Mouse (Mus musculus): ENCODE data around the gene Cacna2d3. TPM values are rescaled to one million over a fixed set of nuclear protein-coding genes. Genes with fewer than 3 reads are reported as not detected.

The Cacna2d3 gene
- total and polyA plus RNA-seq, 3 experiments = 0.11 TPM; not detected in 2

GRCm38 (mm10) chr14:28907659-28908058, 814.0 kb downstream of the Cacna2d3 start:
- H3K27me3 ChIP-seq (ENCODE audit: insufficient read depth, low read length) = no peaks in the 10 kb centered on the region
- peaks cover 20% of the 10 kb centered on the region for H3K9me3 ChIP-seq (replicated peaks)
- H3K36me3 ChIP-seq (replicated peaks) = no peaks in the 10 kb centered on the region
- no peaks in the 10 kb centered on the region for H3K4me1 ChIP-seq (ENCODE audit: insufficient read depth, low read depth, low read length)
- TF ChIP-seq GATA2 (IDR thresholded peaks at IDR 0.05; ENCODE audit: borderline replicate concordance, low read depth, low read length) = no peak
- no peak for TF ChIP-seq POLR2AphosphoS5 (IDR thresholded peaks at IDR 0.05; ENCODE audit: insufficient replicate concordance, low read depth, low read length)
- no peak for TF ChIP-seq GATA1 (IDR thresholded peaks at IDR 0.05; ENCODE audit: borderline replicate concordance, low read length)
- TF ChIP-seq TAL1 (conservative IDR thresholded peaks at IDR 0.05; ENCODE audit: low read depth, low read length) = no peak
- TF ChIP-seq CTCF (IDR thresholded peaks at IDR 0.05; ENCODE audit: low read depth, low read length) = no peak
- ATAC-seq (ENCODE audit: extremely low read depth, insufficient number of reproducible peaks, low FRiP score, poor library complexity, severe bottlenecking) (no peak), DNase-seq (ENCODE audit: low spot score) (no peak)
- H3K4me3 ChIP-seq (ENCODE audit: low read depth, low read length) = no peak overlapping the region

GRCm38 (mm10) chr14:28892530-28892929, 829.1 kb downstream of the Cacna2d3 start:
- Histone ChIP-seq H3K4me3 (ENCODE audit: low read depth, low read length) (no peak overlapping the region), H3K4me1 (ENCODE audit: insufficient read depth, low read depth, low read length) (no peaks in the 10 kb centered on the region), H3K36me3 (replicated peaks) (no peaks in the 10 kb centered on the region), H3K9me3 (replicated peaks) (peaks cover 9% of the 10 kb centered on the region), H3K27me3 (ENCODE audit: insufficient read depth, low read length) (no peaks in the 10 kb centered on the region)
- TF ChIP-seq GATA1 (IDR thresholded peaks at IDR 0.05; ENCODE audit: borderline replicate concordance, low read length) (no peak), TAL1 (conservative IDR thresholded peaks at IDR 0.05; ENCODE audit: low read depth, low read length) (no peak), CTCF (IDR thresholded peaks at IDR 0.05; ENCODE audit: low read depth, low read length) (no peak), POLR2AphosphoS5 (IDR thresholded peaks at IDR 0.05; ENCODE audit: insufficient replicate concordance, low read depth, low read length) (no peak), GATA2 (IDR thresholded peaks at IDR 0.05; ENCODE audit: borderline replicate concordance, low read depth, low read length) (no peak)
- DNase-seq (ENCODE audit: low spot score) (no peak), ATAC-seq (ENCODE audit: extremely low read depth, insufficient number of reproducible peaks, low FRiP score, poor library complexity, severe bottlenecking) (no peak)

GRCm38 (mm10) chr14:28887373-28887772, 834.3 kb downstream of the Cacna2d3 start:
- Histone ChIP-seq H3K27me3 (ENCODE audit: insufficient read depth, low read length) (no peaks in the 10 kb centered on the region), H3K36me3 (replicated peaks) (no peaks in the 10 kb centered on the region), H3K4me1 (ENCODE audit: insufficient read depth, low read depth, low read length) (no peaks in the 10 kb centered on the region), H3K9me3 (replicated peaks) (no peaks in the 10 kb centered on the region), H3K4me3 (ENCODE audit: low read depth, low read length) (no peak overlapping the region)
- no peak for ATAC-seq (ENCODE audit: extremely low read depth, insufficient number of reproducible peaks, low FRiP score, poor library complexity, severe bottlenecking)
- DNase-seq (ENCODE audit: low spot score) = no peak
- no peak for TF ChIP-seq GATA1 (IDR thresholded peaks at IDR 0.05; ENCODE audit: borderline replicate concordance, low read length)
- TF ChIP-seq CTCF (IDR thresholded peaks at IDR 0.05; ENCODE audit: low read depth, low read length) = no peak
- no peak for TF ChIP-seq GATA2 (IDR thresholded peaks at IDR 0.05; ENCODE audit: borderline replicate concordance, low read depth, low read length)
- TF ChIP-seq POLR2AphosphoS5 (IDR thresholded peaks at IDR 0.05; ENCODE audit: insufficient replicate concordance, low read depth, low read length) = no peak
- TF ChIP-seq TAL1 (conservative IDR thresholded peaks at IDR 0.05; ENCODE audit: low read depth, low read length) = no peak

DNA sequence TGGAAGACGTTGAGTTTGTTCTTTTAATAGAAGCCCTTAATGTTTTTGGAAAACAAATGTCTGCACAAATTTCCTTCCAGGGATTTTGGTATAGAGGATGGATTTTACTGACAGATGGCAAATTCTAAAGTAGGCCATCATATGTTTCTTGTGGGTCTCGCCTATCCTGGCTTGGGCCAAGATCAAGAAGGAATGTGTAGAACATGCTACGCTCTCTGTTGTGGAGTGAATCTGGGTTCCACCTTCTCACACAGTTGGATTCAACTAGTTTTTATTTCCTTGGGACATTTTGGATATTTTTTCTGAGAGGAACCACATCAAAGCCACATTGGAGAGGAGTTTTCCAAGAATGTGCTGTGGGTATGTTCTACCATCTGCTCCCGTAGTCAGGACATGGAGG, 835.0 kb downstream of the Cacna2d3 start:
- DNase-seq (ENCODE audit: low spot score) = no peak
- Histone ChIP-seq H3K9me3 (replicated peaks) (no peaks in the 10 kb centered on the region), H3K36me3 (replicated peaks) (no peaks in the 10 kb centered on the region), H3K4me1 (ENCODE audit: insufficient read depth, low read depth, low read length) (no peaks in the 10 kb centered on the region), H3K27me3 (ENCODE audit: insufficient read depth, low read length) (no peaks in the 10 kb centered on the region), H3K4me3 (ENCODE audit: low read depth, low read length) (no peak overlapping the region)
- no peak for TF ChIP-seq POLR2AphosphoS5 (IDR thresholded peaks at IDR 0.05; ENCODE audit: insufficient replicate concordance, low read depth, low read length)
- ATAC-seq (ENCODE audit: extremely low read depth, insufficient number of reproducible peaks, low FRiP score, poor library complexity, severe bottlenecking) = no peak

DNA sequence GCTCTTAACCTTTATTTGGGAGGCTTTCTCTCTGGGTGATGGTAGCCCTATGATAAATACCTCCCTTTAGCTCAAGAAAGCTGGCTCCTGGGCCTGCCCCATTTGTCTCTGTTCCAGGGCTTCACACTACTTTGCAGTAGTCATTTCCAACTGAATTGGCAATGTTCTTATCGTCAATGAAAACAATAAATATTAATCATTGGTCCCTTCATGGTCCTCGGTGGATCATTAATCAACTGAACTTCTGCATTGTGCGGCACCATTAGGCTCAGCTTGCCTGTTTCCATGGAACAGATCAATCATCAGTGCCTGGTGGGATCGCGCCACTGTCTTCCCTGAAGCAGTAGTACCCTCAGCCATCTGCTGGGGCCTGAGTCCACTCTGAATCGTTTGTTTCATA, 850.7 kb downstream of the Cacna2d3 start:
- Histone ChIP-seq H3K9me3 (replicated peaks) (peaks cover 9% of the 10 kb centered on the region; the same call in 1 of the 2 replicates), H3K36me3 (replicated peaks) (no peaks in the 10 kb centered on the region), H3K27me3 (ENCODE audit: insufficient read depth, low read length) (no peaks in the 10 kb centered on the region), H3K4me1 (ENCODE audit: insufficient read depth, low read depth, low read length) (no peaks in the 10 kb centered on the region), H3K4me3 (ENCODE audit: low read depth, low read length) (no peak overlapping the region)
- DNase-seq (ENCODE audit: low spot score) = no peak
- no peak for ATAC-seq (ENCODE audit: extremely low read depth, insufficient number of reproducible peaks, low FRiP score, poor library complexity, severe bottlenecking)
- TF ChIP-seq CTCF (IDR thresholded peaks at IDR 0.05; ENCODE audit: low read depth, low read length) (no peak), POLR2AphosphoS5 (IDR thresholded peaks at IDR 0.05; ENCODE audit: insufficient replicate concordance, low read depth, low read length) (no peak), GATA1 (IDR thresholded peaks at IDR 0.05; ENCODE audit: borderline replicate concordance, low read length) (no peak), TAL1 (conservative IDR thresholded peaks at IDR 0.05; ENCODE audit: low read depth, low read length) (no peak)

DNA sequence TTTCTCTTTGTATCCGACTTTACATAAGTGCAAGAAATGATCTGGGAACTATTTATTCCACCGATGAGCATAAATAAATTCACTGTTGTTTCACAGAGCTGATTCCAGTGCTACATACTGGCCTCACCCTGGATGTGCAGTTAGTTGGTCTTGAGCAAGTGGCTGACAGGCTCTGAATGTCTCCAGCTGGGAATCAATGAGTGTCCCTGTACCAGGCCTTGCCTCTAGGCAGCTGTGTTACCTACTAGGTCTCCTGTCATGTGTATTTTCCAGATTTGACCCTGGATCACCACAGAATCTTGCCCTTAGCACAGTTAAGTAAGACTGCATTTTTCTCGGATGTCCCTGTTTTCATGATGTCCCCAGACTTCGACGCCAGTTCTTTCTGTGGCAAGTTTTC, 851.3 kb downstream of the Cacna2d3 start:
- Histone ChIP-seq H3K4me1 (ENCODE audit: insufficient read depth, low read depth, low read length) (no peaks in the 10 kb centered on the region), H3K27me3 (ENCODE audit: insufficient read depth, low read length) (no peaks in the 10 kb centered on the region), H3K36me3 (replicated peaks) (no peaks in the 10 kb centered on the region), H3K4me3 (ENCODE audit: low read depth, low read length) (no peak overlapping the region), H3K9me3 (replicated peaks) (peaks cover 6% of the 10 kb centered on the region)
- ATAC-seq (ENCODE audit: extremely low read depth, insufficient number of reproducible peaks, low FRiP score, poor library complexity, severe bottlenecking) (no peak), DNase-seq (ENCODE audit: low spot score) (no peak)
- no peak for TF ChIP-seq GATA2 (IDR thresholded peaks at IDR 0.05; ENCODE audit: borderline replicate concordance, low read depth, low read length)
- TF ChIP-seq CTCF (IDR thresholded peaks at IDR 0.05; ENCODE audit: low read depth, low read length) = no peak

DNA sequence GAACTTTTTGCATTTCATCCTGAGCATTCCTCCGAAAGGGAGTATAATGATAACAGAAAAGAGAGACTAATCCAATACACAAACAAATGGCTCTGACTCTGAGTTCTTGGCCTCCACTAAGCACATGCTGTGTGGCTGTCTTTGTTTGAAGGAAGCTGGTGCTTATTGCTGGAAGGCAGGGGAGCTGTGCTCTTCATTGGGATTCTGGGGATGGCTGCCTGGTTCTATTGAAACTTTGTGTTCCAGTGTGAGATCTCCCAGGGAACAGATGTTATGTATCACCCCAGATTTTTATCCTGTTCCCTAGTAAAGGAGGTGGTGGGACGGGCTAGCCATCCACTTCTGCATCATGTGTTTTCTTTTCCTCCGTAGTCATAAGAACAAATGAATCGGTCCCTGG, 856.7 kb downstream of the Cacna2d3 start:
- ATAC-seq (ENCODE audit: extremely low read depth, insufficient number of reproducible peaks, low FRiP score, poor library complexity, severe bottlenecking) (no peak), DNase-seq (ENCODE audit: low spot score) (no peak)
- H3K4me1 ChIP-seq (ENCODE audit: insufficient read depth, low read depth, low read length) = no peaks in the 10 kb centered on the region
- H3K4me3 ChIP-seq (ENCODE audit: low read depth, low read length) = no peak overlapping the region
- no peak for TF ChIP-seq CTCF (IDR thresholded peaks at IDR 0.05; ENCODE audit: low read depth, low read length)
- peaks cover 2% of the 10 kb centered on the region; the same call in 1 of the 2 replicates for H3K9me3 ChIP-seq (replicated peaks)
- no peaks in the 10 kb centered on the region for H3K36me3 ChIP-seq (replicated peaks)
- H3K27me3 ChIP-seq (ENCODE audit: insufficient read depth, low read length) = no peaks in the 10 kb centered on the region

All from G1E (cell line).